Mouse (Mus musculus) thymus, adult 2 months (tissue): ENCODE results near the gene Pdcd7. TPM values are rescaled to one million over a fixed set of nuclear protein-coding genes. Genes with fewer than 3 reads are reported as not detected.

Experiments
- DNase-seq: peaks from one replicate; pipeline ENCODE4 v3.0.0; 2021
- H3K27ac ChIP-seq: fragments of 200-500 bp; 2 replicates; pipeline ENCODE4 v1.5.1; 2012; ENCODE audit warnings: low read length, control low read depth; ENCODE audit not compliant: control insufficient read depth, insufficient read depth
- H3K27me3 ChIP-seq: fragments of 200-500 bp; 2 replicates; pipeline ENCODE4 v1.6.1; 2012; ENCODE audit warnings: mild to moderate bottlenecking, low read length, moderate library complexity, mixed read lengths; ENCODE audit not compliant: control insufficient read depth, insufficient read depth
- H3K36me3 ChIP-seq: fragments of 200-500 bp; 2 replicates; pipeline ENCODE4 v1.6.1; 2012; ENCODE audit warnings: mild to moderate bottlenecking, low read length, moderate library complexity; ENCODE audit not compliant: control insufficient read depth, insufficient read depth
- H3K4me1 ChIP-seq: fragments of 200-500 bp; replicated peaks from 2 replicates; pipeline ENCODE4 v1.6.1; 2012; ENCODE audit warnings: low read length; ENCODE audit not compliant: control insufficient read depth, insufficient read depth
- H3K4me3 ChIP-seq: fragments of 200-500 bp; 2 replicates; pipeline ENCODE4 v1.5.1; 2012; ENCODE audit warnings: mild to moderate bottlenecking, low read length, control low read depth, moderate library complexity; ENCODE audit not compliant: control insufficient read depth, insufficient read depth
- CTCF ChIP-seq: fragments of 200-500 bp; IDR thresholded peaks from 2 replicates; pipeline ENCODE4 v1.5.1; 2012; ENCODE audit warnings: mild to moderate bottlenecking, control low read depth, low read length, moderate library complexity, borderline replicate concordance; ENCODE audit not compliant: control insufficient read depth, poor library complexity, insufficient read depth; ENCODE audit errors: extremely low read depth
- POLR2A ChIP-seq: fragments of 200-500 bp; IDR thresholded peaks from 2 replicates; pipeline ENCODE4 v1.6.1; 2012; ENCODE audit warnings: mild to moderate bottlenecking, low read length, control low read depth, moderate library complexity; ENCODE audit not compliant: control insufficient read depth, poor library complexity, insufficient read depth; ENCODE audit errors: extremely low read depth
- WGBS: fragments of 180-500 bp; shearing (Covaris S2); methylation state at CpG from one replicate; pipeline ENCODE4 v1.1.7; 2018; 5-methylcytosine and 5-hydroxymethylcytosine counted together
- polyA plus RNA-seq: library from polyadenylated mRNA; depleted of rRNA; stranded (reverse); fragments of >200 nt; gene quantifications from 2 replicates; pipeline ENCODE4 v1.2.3, GENCODE M21; 2012

Pdcd7 gene
- polyA plus RNA-seq, 1 experiment: 23.3 TPM

- H3K4me1 ChIP-seq: peaks cover 4% of the 10 kb centered on the region; the same call in 1 of the 2 replicates
- WGBS: 37% methylated on average over 8 of the region's 8 CpGs
- H3K27me3 ChIP-seq: no peaks in the 10 kb centered on the region
- no peaks in the 10 kb centered on the region for H3K36me3 ChIP-seq
- TF ChIP-seq POLR2A (no peak), CTCF (no peak)
- no peak for DNase-seq
- peak overlapping the region; percentile 18; the same call in 1 of the 2 replicates for H3K27ac ChIP-seq
- peak overlapping the region; percentile 98 for H3K4me3 ChIP-seq
Observed at GRCm38 (mm10) chr9:65347112-65347850, 1.4 kb downstream of the Pdcd7 start.

GRCm38 (mm10) chr9:65353251-65353650 lies 7.3 kb downstream of the Pdcd7 start:
- Histone ChIP-seq H3K36me3 (peaks cover 27% of the 10 kb centered on the region), H3K27me3 (no peaks in the 10 kb centered on the region), H3K4me3 (no peak overlapping the region), H3K27ac (no peak overlapping the region), H3K4me1 (peaks cover 2% of the 10 kb centered on the region; the same call in 1 of the 2 replicates)
- no peak for TF ChIP-seq POLR2A
- TF ChIP-seq CTCF: no peak
- no peak for DNase-seq
- WGBS: 99% methylated on average over 5 of the region's 5 CpGs

- Histone ChIP-seq H3K4me3 (no peak overlapping the region), H3K36me3 (peaks cover 55% of the 10 kb centered on the region), H3K4me1 (no peaks in the 10 kb centered on the region), H3K27ac (no peak overlapping the region), H3K27me3 (no peaks in the 10 kb centered on the region)
- no peak for TF ChIP-seq CTCF
- no peak for TF ChIP-seq POLR2A
- no peak for DNase-seq
- 98% methylated on average over 7 of the region's 7 CpGs for WGBS
Observed at GRCm38 (mm10) chr9:65356561-65356960, 10.7 kb downstream of the Pdcd7 start.

DNA sequence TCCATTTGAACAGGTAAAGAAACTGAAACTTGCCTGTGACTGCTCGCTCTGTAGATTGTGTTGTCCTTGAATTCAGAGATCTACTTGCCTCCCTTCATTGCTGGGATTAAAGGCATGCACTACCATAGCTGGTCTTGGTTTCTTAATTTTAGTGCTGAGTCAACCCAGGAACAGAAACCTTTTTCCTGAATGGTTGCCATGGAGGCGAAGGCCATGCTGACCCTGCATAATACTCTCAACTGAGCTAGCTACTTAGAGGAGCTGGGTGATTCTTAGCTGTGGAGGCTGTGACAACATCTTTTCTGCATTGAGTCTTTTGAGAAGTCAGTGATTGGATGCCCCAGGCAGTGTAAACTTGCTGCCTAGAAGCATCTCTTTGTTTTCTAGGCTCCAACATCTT lies 11.1 kb downstream of the Pdcd7 start:
- no peak for TF ChIP-seq POLR2A
- TF ChIP-seq CTCF: no peak
- H3K27ac ChIP-seq: no peak overlapping the region
- peaks cover 55% of the 10 kb centered on the region for H3K36me3 ChIP-seq
- H3K27me3 ChIP-seq: no peaks in the 10 kb centered on the region
- no peak for DNase-seq
- H3K4me1 ChIP-seq: no peaks in the 10 kb centered on the region
- 95% methylated on average over 2 of the region's 2 CpGs for WGBS
- H3K4me3 ChIP-seq: no peak overlapping the region

DNA sequence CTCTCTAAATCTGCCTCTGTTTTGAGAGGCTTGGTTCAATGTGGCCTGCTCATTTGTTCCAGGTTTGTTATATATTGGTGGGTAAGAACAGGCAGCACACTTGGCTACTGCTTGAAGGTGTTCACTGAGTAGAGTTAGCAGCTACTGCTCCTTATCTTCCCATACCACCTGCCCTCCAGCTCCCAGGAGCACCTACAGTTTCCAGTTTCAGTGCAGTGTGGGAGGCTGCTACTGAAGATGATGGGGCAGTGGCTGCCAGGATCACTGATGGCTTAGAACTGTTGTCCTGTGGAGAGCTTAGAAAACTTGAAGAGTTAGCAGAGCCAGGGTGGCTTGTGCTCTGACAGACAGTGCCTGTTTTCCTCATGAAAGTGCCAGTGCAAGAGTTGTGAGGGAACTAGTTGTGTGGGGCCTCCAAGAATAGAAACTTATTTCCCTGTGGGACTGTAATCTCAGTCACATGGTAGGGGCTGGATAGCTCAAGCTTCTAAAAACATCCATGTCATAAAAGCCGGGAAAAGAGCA lies 13.1 kb downstream of the Pdcd7 start:
- DNase-seq: no peak
- Histone ChIP-seq H3K4me3 (no peak overlapping the region), H3K27ac (no peak overlapping the region), H3K4me1 (no peaks in the 10 kb centered on the region), H3K36me3 (peaks cover 55% of the 10 kb centered on the region), H3K27me3 (no peaks in the 10 kb centered on the region)
- 89% methylated on average over 1 of the region's 1 CpGs for WGBS
- TF ChIP-seq POLR2A (no peak), CTCF (no peak)

GRCm38 (mm10) chr9:65360641-65361448 lies 14.9 kb downstream of the Pdcd7 start, which contains the start of gene Ubap1l:
Gene Ubap1l (plus strand): TSS chr9:65361041.
- no peaks in the 10 kb centered on the region for H3K4me1 ChIP-seq
- WGBS: 93% methylated on average over 16 of the region's 16 CpGs
- H3K27me3 ChIP-seq: no peaks in the 10 kb centered on the region
- no peak within 1 kb of the TSS for H3K27ac ChIP-seq
- H3K4me3 ChIP-seq: no peak within 1 kb of the TSS
- H3K36me3 ChIP-seq: peaks cover 47% of the 10 kb centered on the region
- no peak for DNase-seq
- TF ChIP-seq POLR2A (no peak), CTCF (no peak)
